Mouse (Mus musculus): ENCODE data around the gene Pidd1. TPM values are rescaled to one million over a fixed set of nuclear protein-coding genes. Genes with fewer than 3 reads are reported as not detected.
"Not testable (repeated sequence)": the region's sequence is repeated elsewhere in the genome, so short reads cannot be mapped to it uniquely, and the experiment has no call there.

The Pidd1 gene
- total RNA-seq, 2 experiments from 2014 or later: 0.76 to 1.9 TPM

GRCm38 (mm10) chr7:141428701-141429100, 15.1 kb downstream of the Pidd1 start:
- no peak for DNase-seq (ENCODE audit: low spot score in 2 of 2)
- intact Hi-C loops (cut with DNase I): no loop called here

- intact Hi-C loops (cut with DNase I): no loop called here
Measured at GRCm38 (mm10) chr7:141426948-141427730, 16.7 kb downstream of the Pidd1 start.

GRCm38 (mm10) chr7:141423811-141424210, 20.0 kb downstream of the Pidd1 start:
- intact Hi-C loops (cut with DNase I): no loop called here
- no peak for DNase-seq (ENCODE audit: low spot score in 2 of 2)

More at GRCm38 (mm10) chr7:141426948-141427730, 16.7 kb downstream of the Pidd1 start:
- no peak for DNase-seq (ENCODE audit: low spot score in 2 of 2)

- no peak for DNase-seq (ENCODE audit: low spot score in 2 of 2)
- intact Hi-C loops (cut with DNase I): no loop called here
Measured at GRCm38 (mm10) chr7:141420030-141420702, 23.7 kb downstream of the Pidd1 start.

GRCm38 (mm10) chr7:141418970-141419369, 24.9 kb downstream of the Pidd1 start:
- intact Hi-C loops (cut with DNase I): no loop called here
- DNase-seq (ENCODE audit: low spot score in 2 of 2): peak in 1 of 2 experiments; percentile 23

- DNase-seq (ENCODE audit: low spot score in 2 of 2): no peak
- intact Hi-C loops (cut with DNase I): no loop called here
Measured at GRCm38 (mm10) chr7:141417731-141418681, 25.8 kb downstream of the Pidd1 start.

- no peak for DNase-seq (ENCODE audit: low spot score in 2 of 2)
- intact Hi-C loops (cut with DNase I): no loop called here
Measured at GRCm38 (mm10) chr7:141416144-141416841, 27.5 kb downstream of the Pidd1 start.

DNA sequence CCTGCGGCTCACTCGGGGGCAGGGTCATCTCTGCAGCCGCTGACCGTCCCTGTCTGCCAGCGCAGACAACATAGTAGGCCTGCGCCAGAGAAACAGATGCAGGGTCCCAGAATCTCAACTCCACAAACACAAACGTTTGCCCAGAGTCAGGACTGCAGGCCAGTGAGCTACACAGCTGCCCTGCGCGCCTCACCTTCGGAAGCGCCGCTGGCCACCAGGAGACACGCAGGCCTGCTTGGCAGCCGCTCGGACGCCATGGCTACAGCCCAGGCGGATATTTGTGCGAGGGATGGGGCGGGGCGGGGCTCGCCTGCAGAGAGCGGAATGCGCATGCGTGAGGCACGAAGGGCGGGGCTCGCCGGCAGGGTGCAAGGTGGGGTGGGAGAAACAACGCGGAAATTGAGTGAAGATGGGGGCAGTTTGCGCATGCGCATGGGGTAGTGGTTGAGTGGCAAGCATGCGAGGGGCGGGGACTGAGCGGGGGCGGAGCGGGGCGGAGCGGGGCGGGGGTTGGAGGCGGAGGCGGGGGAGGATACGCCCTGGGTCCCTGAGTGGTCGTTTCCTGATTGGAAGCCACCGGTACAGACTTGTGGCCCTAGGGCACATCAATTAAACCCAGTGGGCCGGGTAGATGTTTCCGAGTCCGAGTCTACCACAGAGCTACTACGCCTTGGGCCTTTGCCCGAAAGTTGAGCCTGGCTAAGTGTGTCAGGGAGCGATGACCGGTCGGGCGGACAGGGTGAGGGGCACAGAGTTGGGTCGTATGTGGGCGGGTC, 29.8 kb downstream of the Pidd1 start, which contains the start of gene Gatd1:
Gatd1 (minus strand) TSS at position 328 of the 776 bp plus-strand sequence.
- intact Hi-C loops (cut with DNase I): loop anchor here (5.0 kb wide), 1 partner anchor 43 kb away; the partner anchor contains the start of gene Pnpla2
- DNase-seq (ENCODE audit: low spot score in 2 of 2): peak; percentile 99

DNA sequence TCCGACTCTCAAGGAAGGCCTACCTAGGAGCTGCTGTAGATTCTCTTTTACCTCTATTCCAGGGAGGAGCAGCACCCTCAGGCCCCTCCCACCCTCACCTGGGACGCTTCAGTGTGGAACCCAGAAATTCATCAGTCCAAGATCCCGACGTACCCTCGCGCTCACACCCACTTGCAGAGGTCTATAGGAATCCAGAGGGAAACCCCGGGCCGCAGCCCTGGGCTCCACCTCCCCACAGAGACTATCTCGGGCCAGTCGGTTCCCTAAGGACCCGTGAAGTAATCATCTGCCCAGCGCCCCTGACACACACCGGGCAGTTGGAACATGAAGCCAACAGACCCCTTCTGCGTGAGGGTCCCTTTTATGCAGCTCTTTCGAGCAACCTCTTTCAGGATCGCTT, 30.5 kb downstream of the Pidd1 start:
- intact Hi-C loops (cut with DNase I): loop anchor here (5.0 kb wide), 1 partner anchor 44 kb away; the partner anchor contains the start of gene Pnpla2
- DNase-seq (ENCODE audit: low spot score in 2 of 2): no peak

DNA sequence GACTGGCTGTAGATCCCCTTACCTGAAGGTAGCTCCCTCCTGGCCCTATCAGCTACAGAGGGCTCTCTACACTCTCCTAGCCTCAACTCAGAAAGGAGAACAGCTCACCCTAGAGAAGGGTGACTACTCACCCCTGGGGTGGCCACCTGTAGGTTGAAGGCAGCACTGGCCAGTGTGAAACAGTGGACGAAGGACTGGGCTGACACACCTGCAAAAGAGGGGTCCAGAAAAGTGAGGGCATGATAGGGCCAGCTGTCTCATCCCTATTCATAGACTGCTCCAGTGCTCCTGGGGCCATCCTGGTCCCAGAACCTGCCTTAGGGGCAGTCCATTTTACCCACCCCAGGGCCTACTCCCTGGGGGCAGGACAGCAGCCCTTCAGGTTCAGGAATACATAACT, 32.2 kb downstream of the Pidd1 start:
- DNase-seq (ENCODE audit: low spot score in 2 of 2): no peak
- intact Hi-C loops (cut with DNase I): loop anchor here (5.0 kb wide), 1 partner anchor 46 kb away; the partner anchor contains the start of gene Pnpla2

GRCm38 (mm10) chr7:141410631-141411030, 33.2 kb downstream of the Pidd1 start:
- no peak for DNase-seq (ENCODE audit: low spot score in 2 of 2)
- intact Hi-C loops (cut with DNase I): loop anchor here (5.0 kb wide), 1 partner anchor 47 kb away; the partner anchor contains the start of gene Pnpla2

DNA sequence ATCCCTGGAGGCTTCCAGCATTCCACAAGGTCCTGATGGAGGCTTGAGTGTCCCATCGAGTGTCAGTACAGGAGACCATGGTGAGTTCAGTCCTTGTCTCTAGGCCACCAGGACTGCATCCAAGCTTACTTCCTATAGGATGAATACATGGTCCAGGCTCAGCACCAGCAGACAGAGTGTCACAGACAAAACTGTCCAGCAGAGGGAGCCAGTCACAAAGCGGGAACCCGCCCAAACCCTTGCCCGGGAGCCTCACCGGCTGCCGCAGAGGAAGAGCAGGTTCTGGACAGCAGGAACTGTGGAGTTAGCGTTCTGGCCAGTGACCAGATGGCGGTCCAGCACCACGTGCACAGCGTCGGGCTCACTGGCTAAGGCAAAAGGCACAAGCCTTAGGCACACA, 35.0 kb downstream of the Pidd1 start:
- intact Hi-C loops (cut with DNase I): loop anchor here (2.0 kb wide), 1 partner anchor 116 kb away; no protein-coding TSS in a partner anchor
- DNase-seq (ENCODE audit: low spot score in 2 of 2): peak; percentile 78 to 87

- intact Hi-C loops (cut with DNase I): loop anchor here (2.0 kb wide), 1 partner anchor 117 kb away; no protein-coding TSS in a partner anchor
- not testable (repeated sequence) for DNase-seq (ENCODE audit: low spot score in 2 of 2)
Measured at GRCm38 (mm10) chr7:141407670-141408069, 36.2 kb downstream of the Pidd1 start.

GRCm38 (mm10) chr7:141405466-141405865, 38.4 kb downstream of the Pidd1 start:
- intact Hi-C loops (cut with DNase I): no loop called here

DNA sequence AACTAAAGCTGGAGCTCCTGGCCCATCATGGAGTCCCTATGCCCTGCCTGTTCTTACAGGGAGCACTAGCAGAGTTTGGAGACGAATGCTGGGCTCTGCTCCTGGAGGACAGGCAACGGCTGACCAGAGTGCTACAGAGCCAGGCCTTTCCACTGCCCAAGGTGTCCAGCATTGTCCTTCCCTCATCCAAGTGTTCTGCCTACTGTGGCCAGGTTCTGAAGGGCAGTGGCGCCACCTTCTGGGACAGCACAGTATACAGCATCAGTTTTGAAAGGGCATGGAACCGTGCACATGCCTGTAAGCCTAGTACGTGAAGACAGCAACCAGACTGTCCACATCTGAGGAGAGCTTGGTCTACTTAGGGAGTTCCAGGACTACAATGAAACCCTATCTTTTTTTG, 40.5 kb downstream of the Pidd1 start:
- intact Hi-C loops (cut with DNase I): no loop called here
- peak in 1 of 2 experiments; percentile 37 for DNase-seq (ENCODE audit: low spot score in 2 of 2)

More at GRCm38 (mm10) chr7:141405466-141405865, 38.4 kb downstream of the Pidd1 start:
- no peak for DNase-seq (ENCODE audit: low spot score in 2 of 2)

GRCm38 (mm10) chr7:141395348-141395747, 48.5 kb downstream of the Pidd1 start:
- no peak for DNase-seq (ENCODE audit: low spot score in 2 of 2)
- intact Hi-C loops (cut with DNase I): no loop called here

- DNase-seq (ENCODE audit: low spot score in 2 of 2): peak in 1 of 2 experiments; percentile 41
- intact Hi-C loops (cut with DNase I): loop anchor here (5.0 kb wide), 1 partner anchor 67 kb away; the partner anchor contains the start of genes Deaf1 and Tmem80
Measured at GRCm38 (mm10) chr7:141394771-141395170, 49.1 kb downstream of the Pidd1 start.

GRCm38 (mm10) chr7:141394158-141394557, 49.7 kb downstream of the Pidd1 start:
- DNase-seq (ENCODE audit: low spot score in 2 of 2): no peak
- intact Hi-C loops (cut with DNase I): loop anchor here (5.0 kb wide), 1 partner anchor 67 kb away; the partner anchor contains the start of genes Deaf1 and Tmem80

Measured in left cerebral cortex, postnatal 36 days (tissue).